Mouse (Mus musculus): Measurements from ENCODE around the gene Nxn.

The Nxn gene

DNA sequence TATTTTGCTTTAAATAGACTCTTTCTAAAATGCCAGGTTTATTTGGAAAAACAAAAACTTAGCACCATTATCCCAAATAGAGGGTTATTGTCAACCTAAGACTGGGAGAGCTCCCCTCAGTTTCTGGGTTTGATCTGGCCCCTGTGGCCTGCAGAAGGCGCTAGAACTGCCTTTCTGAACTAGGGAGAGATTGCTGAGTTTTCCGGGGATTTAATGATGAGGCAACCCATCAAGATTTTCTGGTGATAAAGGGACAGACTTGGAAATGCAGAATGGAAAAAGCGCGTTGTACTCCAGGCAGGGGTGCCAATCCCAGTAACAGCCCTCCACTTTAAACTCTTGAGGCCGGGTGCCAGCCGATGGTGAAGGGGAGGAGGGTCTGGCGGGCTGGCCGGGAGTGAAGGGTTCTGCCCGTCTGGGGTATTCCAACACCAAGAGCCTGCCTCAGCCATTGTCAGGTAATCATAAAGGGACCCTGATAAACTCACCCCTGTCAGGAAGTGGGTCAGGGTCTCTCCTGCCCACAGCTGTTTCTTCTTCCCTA is 100.4 kb downstream of the Nxn start:
- DNase-seq (ENCODE audit: low spot score) = no peak

DNA sequence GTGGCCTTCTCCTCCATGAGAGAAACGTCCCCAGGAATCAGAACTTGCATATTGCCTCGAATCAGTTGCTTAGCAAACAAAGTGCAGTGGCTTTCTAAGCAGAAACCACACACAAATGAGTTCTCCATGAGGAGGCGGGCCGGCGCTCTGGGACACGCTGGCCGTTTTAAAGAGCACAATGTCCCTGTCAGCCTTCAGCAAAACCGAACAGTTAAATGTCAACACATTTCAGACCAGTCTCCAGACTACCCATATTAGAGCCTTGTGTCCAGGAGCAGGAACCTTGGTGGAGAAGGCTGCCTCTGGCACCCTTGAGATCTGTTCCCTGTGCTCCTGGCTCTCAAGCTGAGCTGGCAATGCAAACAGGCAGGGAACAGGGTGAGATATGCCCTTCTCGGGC is 101.7 kb downstream of the Nxn start:
- DNase-seq (ENCODE audit: low spot score) = no peak

DNA sequence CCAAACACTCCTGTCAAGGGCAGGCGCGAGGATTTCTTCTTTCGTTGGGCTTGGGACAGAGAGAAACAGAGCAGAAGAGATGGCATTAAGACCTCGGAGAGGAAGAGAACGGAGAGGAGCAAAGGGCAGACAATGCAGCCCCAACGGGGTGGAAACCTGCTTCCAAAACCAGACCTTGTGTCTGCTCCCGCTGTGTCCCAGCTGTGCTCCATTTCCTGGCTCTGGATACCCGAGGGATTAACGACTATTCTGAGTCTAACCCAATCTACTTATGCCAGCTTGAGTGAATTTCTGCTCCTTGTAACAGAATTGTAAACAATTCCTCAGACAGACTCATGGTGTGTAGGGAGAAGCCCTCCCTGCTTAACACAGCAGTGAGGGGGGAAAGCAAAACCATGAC is 104.1 kb downstream of the Nxn start:
- DNase-seq (ENCODE audit: low spot score) = no peak

DNA sequence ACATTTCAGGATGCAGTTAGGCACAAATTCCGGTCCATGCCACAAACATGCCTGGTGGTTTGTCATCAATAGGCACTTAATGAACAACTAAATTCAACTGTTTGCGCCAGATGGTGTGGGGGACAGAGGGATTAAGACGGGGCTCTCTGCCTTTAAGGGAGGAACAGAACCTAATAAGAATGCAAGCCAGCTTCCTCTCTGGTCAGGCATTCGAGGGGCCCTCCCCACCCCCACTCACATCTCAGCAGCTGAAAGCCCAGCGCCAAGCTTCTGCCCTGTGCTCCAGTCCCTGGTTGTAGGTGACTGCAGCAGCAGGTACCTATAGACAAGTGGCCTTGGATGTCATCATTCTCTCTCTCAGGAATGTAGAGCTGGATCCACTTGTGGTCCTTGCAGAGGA is 104.9 kb downstream of the Nxn start:
- no peak for DNase-seq (ENCODE audit: low spot score)

DNA sequence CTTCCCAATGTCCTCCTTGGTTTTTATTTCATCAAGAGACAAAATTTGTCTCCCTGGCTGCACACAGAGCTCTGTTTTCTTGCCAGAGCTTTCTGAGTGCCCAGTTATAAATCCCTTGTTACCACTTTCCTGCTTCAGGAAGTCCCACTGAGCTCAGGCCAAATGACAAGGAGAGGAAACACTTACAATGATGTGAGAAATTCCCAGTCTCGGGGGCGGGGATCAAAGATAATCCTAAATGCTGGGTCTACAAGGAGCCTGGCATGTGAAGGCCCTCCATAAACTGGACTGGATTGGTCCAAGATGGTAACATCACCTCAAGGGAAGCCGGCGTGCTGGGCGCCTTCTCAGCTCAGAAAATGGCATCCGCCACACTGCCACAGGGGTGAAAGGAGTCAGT is 106.1 kb downstream of the Nxn start:
- DNase-seq (ENCODE audit: low spot score) = no peak

DNA sequence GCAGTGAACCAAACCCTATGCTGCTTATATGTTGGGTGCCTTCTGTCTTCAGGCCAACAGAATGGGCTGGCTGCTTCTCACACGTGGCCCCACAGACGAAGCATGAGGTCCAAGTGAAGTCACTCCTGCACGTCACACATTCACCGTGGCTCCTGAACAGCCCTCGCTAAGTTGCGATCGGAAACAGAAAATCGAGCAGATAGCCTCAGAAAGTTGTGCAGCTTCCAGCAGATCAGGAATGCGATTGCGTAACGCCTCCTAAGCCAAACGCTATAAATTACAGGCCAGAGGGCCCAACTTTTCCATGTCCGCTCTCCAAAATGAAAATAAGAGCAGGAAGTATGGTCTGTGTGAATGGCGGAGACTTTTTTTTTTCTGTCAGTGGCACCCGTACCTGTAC is 106.5 kb downstream of the Nxn start:
- no peak for DNase-seq (ENCODE audit: low spot score)

DNA sequence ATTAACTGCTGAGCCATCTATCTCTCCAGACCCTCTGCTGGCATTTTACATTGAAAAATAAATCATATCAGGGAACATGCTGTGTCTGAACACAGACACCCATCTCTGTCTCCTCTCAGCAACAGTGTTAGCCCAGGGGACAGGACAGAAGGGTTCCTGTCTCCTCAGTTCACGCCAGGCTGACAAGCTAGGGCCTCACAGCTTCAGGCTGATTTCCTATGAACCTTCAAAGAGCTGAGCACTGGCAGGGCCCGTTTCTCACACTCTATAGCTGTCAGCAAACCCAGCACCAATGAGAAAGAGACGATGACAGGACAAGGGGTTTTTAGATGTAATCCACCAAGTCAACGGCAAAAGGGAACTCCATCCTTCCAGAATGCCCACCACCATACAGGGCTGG is 107.0 kb downstream of the Nxn start:
- no peak for DNase-seq (ENCODE audit: low spot score)

DNA sequence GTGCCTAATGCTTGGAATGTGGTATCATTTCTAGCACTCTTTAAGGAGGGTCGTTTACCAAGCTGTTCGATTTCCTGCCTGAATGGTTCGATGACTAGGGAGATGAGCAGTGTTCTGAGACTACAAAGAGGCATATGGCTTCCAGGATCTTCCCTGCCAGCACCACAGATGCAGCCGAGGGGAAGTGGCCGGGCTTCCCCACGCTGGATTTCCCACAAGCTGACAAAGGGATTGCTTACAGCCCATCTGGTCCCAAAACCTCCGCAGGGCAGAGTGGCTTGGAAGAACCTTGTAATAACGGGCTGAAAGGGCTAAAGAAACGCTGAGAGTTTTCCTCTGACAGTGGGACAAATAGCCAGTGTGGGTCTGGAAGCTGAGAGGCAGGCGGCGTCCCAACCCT is 108.6 kb downstream of the Nxn start:
- DNase-seq (ENCODE audit: low spot score) = no peak

DNA sequence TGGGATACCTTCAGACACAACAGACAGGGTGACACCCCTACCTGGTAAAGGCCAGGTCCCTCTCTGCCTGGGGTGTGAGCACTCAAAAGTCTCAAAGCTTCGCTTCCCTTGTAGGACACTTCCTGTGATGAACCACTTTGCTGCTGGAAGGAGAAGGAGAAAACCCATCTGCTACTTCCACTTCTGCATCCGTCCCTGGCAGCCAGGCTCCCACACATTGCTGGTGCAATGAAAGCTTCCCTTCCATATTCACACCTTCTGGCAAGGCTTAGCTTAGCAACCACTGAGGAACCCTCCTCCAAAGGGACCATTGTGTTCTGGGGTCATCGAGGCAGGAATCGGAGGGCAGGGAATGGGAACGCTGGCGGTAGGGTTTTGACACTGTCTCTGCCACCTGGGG is 110.3 kb downstream of the Nxn start:
- no peak for DNase-seq (ENCODE audit: low spot score)

DNA sequence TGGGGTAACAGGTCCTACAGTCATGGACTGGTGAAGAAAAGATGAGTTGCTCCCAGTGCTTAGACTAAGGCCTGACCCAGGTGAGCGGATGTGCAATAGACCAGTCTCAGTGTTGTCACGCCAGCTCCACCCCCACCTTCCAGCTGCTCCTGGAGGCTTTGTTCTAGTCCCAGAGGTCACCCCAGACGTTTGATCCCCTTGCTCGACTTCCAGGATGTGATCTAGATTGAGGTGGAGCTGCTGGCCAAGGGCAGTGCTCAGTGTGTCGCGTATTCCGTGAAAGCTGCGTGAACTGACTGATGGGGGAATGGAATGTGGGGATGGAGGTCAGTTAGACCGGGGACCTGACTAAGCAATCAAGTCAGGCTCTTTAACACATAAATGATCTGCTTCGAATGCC is 111.6 kb downstream of the Nxn start:
- DNase-seq (ENCODE audit: low spot score) = no peak

DNA sequence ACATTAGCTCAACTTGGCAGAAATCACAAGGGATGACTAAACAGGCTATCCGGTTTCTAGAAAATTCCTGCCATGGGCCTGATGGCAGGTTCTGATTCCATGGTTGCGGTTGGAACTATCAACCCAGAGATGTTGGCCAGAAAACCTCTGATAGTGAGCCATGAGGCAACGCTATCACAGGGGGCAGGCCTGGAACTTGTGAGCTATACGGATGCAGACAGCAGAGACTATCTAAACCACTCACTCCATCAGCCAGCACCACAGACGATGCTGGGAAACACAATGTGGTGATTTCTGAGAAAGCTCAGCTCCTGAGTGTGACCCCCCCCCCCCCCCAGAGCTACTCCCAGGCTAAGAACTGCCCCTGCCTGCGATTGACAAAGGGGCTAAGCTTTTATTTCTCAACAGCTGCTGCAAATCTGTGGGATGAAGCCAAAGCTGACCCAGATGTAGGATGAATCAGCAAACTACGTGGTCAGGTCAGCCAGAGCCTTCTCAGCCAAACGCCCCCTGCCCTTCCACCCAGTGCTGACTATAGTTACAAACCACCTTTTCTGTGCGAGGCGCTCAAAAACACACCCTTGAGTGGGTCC is 112.3 kb downstream of the Nxn start:
- no peak for DNase-seq (ENCODE audit: low spot score)

DNA sequence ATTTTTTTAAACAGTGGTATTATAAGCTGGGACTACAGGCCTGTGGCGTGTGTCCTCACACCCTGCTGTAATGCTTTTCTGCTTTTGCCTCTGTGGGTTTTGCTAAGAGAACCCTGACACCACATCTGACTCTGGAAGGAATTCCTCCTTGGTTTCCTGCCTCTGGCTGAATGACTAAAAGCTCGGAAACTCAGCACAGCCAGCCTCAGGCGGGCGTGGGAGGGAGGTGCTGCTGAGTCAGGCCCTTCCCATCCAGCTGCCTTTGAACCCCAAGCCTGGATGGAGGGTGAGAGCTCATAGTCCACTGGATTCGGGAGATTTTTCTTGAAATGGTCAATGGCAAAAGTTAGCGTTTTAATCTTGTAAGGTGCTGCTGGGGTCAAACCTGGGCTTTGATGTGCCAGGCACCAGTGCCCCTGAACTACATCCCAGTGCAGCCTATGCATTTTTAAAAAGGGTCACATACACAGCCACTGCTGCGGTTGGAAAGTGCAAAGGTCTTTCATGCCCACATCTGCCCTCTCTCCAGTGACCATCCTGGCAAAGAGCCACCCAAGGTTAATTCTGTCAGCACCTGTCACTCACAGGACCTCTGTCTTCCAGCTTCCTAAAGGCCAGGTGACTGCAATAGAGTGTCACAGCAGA is 113.4 kb downstream of the Nxn start:
- DNase-seq (ENCODE audit: low spot score) = no peak

DNA sequence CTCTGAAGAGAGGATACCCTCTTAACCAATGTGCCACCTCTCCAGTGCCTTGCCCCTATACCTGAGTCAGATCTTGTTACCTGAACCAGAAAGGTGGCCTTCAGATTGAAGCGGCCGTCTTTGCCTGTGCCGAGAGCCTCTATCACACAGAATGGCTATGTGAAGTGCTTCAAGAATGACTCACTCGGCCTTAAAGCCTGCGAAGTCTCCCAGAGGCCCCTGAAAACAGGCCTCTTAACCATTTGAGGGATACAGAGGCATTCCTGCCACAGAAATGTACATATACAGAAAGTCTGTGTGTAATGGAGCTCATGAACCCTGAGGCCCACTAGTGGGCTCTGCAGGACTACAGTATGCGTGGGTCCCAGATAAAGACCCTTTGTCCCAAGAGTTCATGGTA is 115.1 kb downstream of the Nxn start:
- no peak for DNase-seq (ENCODE audit: low spot score)

DNA sequence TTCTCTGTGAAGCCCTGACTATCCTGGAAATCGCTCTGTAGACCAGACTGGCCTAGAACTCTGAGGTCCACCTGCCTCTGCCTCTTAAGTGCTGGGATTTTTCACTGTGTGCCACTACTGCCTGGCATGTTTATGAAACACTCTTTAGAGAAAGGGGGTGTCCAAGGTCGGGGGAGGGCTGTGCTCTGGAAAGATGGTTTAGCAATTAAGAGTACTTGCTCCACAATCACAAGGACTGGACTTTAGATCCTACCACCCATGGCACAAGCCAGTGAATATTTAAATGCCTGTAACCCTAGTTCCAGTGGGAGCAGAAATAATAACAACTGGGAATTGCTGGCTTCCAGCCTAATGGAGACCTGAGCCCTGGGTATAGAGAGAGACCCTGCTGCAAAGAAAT is 119.0 kb downstream of the Nxn start:
- no peak for DNase-seq (ENCODE audit: low spot score)

DNA sequence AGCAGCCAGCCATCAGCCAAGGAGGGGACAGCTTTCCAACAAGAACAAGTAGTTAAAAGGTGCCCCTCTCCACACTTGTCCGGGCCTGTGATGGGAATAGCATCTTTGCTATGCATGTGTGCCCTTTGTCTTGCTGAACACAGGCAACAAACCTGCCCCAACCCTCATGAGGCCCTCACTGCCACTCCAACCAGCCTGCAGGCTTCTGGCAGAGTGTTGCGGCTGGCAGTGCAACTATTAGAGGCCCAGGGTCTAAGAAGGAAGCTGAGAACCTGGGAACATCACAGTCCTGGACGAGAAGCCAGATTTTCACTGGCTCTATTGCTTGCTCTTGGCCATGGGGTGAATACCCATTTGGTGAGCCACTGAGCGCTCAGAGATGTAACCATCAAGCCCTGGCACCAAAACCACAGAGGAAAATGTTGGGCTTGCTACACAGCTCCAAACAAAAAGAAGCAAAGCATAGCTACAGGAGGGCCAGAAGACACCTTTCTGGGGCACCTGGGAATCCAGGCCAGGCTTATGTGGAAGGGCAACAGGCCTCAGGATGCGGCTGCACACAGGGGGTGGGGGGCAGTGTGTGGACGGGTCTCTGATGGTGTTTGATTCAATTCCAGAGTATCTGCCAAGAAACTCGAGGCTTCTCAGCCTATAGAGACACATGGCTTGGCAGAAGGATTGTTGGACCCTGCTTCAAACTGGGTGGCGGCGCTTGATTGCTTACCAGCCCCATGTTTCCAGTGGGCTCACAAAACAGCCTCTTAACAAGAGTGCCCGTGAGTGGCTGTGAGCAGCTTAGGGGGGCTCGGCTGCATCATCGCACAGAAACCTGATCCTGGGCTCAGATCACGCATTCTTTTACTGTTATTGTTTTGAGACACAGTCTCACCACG is 119.7 kb downstream of the Nxn start:
- DNase-seq (ENCODE audit: low spot score) = no peak

DNA sequence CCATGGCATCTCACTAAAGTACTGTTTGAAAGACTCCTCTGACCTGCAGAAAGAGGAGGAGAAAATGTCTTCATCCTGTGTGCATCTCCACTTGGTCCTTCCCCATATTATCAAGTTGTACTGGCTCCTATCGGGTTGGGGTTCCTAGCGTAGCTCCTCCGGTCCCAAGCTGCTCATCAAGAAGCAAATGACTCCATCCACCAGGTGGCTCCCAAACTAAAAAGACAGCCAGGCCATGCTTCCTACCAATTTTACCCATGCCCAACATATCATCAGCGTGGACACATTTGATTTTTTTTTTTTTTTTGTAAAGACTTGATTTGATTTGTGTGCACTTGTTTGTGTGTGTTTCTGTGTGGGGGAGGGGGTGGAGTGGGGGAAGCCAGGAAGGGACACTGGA is 126.5 kb downstream of the Nxn start:
- DNase-seq (ENCODE audit: low spot score) = no peak

DNA sequence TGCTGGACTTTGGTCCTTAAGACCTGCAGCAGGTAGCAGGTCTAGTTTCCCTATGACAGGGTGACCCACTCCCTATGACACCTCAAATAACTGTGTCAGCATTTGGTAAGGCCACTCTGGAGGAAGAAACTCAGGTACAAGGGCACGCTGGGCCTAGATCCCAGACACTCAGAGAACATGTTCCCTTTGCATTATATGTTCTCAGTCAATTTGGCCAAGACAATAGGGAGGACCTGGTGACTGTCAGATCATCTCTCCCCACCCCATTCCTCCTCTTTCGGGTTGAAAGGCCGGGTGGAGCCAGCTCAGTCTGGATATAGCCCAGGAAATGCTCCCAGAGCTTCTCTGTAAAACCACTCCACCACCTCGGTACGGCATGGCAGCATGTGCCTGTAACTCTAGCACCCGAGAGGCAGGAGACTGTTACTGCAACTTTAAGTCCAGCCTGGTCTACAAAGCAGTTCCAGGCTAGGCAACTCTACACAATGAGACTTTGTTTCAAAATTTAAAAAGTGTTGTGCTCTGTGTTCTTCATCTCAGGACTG is 130.3 kb downstream of the Nxn start:
- DNase-seq (ENCODE audit: low spot score) = no peak

DNA sequence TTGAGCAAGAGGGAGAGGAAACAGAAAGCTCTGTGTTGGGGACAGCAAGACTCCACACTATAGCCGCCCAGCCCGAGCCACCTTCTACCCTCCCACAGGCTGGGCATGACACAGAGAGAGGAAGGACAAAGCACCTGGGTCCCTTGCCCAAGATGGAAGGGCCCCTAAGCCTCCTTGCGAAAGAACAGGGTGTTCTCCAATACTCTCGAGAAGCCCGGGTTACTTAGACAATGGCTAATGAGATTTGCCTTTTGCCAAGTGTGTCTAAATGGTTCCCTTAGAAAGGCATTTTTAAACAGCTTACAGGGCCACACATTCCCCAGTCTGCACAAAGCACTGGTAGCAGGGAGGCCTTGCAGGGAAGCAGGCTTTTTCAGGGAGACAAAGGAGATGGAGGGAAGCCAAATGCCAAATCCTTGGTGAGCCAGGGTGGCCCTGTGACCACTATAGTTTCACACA is 130.9 kb downstream of the Nxn start:
- no peak for DNase-seq (ENCODE audit: low spot score)

DNA sequence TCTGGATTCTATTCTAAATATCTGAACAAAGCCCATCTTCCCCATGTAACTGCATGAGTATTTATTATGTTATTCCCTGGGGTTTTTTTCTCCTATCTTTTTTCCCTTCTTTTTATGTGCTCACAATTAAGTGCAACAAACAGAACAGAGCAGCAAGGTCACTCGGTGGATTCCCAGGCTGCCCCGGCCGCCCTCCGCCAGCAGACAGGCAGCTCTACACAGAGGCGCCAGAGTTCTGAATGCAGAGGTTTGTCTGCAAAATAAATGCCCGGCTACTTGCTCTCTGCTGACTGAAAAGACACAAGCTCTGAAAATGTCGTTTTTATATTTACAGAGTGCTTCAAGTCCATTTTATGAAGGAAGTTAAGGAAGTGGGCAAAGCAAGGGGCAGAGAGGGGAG is 131.4 kb downstream of the Nxn start:
- DNase-seq (ENCODE audit: low spot score) = no peak

DNA sequence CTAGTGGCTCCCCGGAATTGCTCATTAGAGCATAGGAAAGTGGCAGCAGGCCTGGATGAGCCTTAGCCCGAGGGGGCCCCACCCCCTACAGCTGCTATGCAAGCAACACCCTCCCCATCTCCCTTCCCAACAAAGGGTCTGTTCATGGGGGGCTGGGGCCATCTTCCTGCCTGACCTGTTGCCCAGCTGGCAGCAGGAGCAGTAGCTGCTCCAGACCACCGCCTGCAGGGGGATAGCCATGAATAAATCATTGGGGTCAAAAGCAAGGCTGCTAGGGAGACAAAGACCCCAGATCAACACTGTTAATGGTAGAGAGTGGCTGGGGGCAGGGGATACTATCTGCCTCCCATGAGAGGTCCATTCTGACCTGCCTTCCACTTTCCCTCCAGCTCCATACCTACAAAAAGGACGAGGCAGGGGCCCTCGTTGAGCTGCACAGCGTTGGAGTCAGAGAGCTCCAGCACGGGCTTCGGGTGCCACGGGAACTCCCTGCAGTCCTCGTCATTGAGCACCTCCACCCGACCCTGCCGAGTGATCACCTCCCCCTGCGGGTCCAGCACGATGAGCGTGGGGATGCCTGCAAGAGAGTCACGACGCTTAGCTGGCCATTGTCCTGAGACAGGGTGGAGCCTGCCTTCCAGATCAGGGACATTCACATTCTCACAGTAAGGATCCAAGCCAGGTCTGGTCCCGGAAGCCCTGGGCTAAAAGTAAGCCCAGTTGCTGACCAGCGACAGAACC is 136.2 kb downstream of the Nxn start:
- DNase-seq (ENCODE audit: low spot score) = no peak

DNA sequence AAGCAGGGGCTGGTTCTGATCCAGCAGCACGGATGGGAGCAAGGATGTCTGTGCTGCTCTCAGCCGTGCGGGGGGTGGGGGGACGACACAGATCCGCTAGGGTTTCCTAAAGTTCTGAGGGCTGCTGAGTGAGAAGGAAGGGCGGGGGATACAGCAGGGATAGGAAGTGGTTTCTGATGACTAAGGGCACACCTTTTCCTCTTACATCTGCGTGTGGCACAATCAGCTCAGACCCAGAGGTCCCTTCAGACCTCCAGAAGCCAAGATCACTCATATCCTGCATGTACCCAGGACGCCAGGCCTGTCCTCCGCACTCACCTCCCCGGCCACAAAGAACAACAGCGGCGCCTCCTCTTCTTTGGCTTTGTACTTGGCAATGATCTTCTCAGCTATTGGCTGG is 137.7 kb downstream of the Nxn start:
- no peak for DNase-seq (ENCODE audit: low spot score)

Data from ovary, postnatal 14 days (tissue).